Mouse (Mus musculus) myocyte (in vitro differentiated cells): ENCODE data around the gene Itga6.

ENCODE experiments used
- CEBPB ChIP-seq: IDR thresholded peaks from 2 replicates; pipeline ENCODE4 v1.6.1; 2011; ENCODE audit warnings: mild to moderate bottlenecking, moderate library complexity; ENCODE audit not compliant: poor library complexity, insufficient read depth, severe bottlenecking
- E2F4 ChIP-seq: IDR thresholded peaks from one replicate; pipeline ENCODE4 v1.6.1; 2011; ENCODE audit warnings: mild to moderate bottlenecking, control low read depth, moderate library complexity; ENCODE audit not compliant: insufficient read depth
- MYOD1 ChIP-seq, 3 experiments: IDR thresholded peaks; one replicate each; pipeline ENCODE4 v1.6.1; 2011; ENCODE audit warnings: control low read depth in 2 of 3, low read depth in 2 of 3, mild to moderate bottlenecking in 2 of 3, moderate library complexity in 1 of 3; ENCODE audit not compliant: insufficient read length in 2 of 3, control insufficient read depth in 1 of 3
- POLR2A ChIP-seq: IDR thresholded peaks from one replicate; pipeline ENCODE4 v1.6.1; 2011; ENCODE audit warnings: low read depth, mild to moderate bottlenecking, control low read depth, moderate library complexity; ENCODE audit not compliant: insufficient read length
- POLR2AphosphoS2 ChIP-seq: IDR thresholded peaks from one replicate; pipeline ENCODE4 v1.6.1; 2011; ENCODE audit warnings: low read depth, control low read depth; ENCODE audit not compliant: insufficient read length
- SRF ChIP-seq: IDR thresholded peaks from one replicate; pipeline ENCODE4 v1.6.1; 2011; ENCODE audit warnings: low read depth; ENCODE audit not compliant: control insufficient read depth, insufficient read length
- TCF12 ChIP-seq: IDR thresholded peaks from one replicate; pipeline ENCODE4 v1.6.1; 2011; ENCODE audit warnings: mild to moderate bottlenecking, control low read depth; ENCODE audit not compliant: poor library complexity, insufficient read depth, severe bottlenecking
- USF1 ChIP-seq: IDR thresholded peaks from one replicate; pipeline ENCODE4 v1.6.1; 2011; ENCODE audit warnings: low read depth, mild to moderate bottlenecking, control low read depth, moderate library complexity

GRCm38 (mm10) chr2:71753161-71753560 is 7.7 kb downstream of the Itga6 start:
- TF ChIP-seq POLR2A (no peak), POLR2AphosphoS2 (no peak), SRF (no peak), E2F4 (no peak), CEBPB (no peak), TCF12 (no peak), USF1 (no peak), MYOD1 (IDR thresholded peaks at IDR 0.05; ENCODE audit: control insufficient read depth in 1 of 3, insufficient read length in 2 of 3, low read depth in 2 of 3) (no peak)
